Mouse (Mus musculus): ENCODE data around the gene Amy2a5. TPM values are rescaled to one million over a fixed set of nuclear protein-coding genes. Genes with fewer than 3 reads are reported as not detected.
"Not testable (repeated sequence)": the region's sequence is repeated elsewhere in the genome, so short reads cannot be mapped to it uniquely, and the experiment has no call there.

Gene Amy2a5
- 169 and 311 TPM in 2 replicates for polyA plus RNA-seq (2012; rRNA removed)

GRCm38 (mm10) chr3:113258737-113259136 is at the start of gene Amy2a5:
Gene Amy2a5, minus strand, starts transcription at chr3:113258837.
- H3K4me1 ChIP-seq (ENCODE audit: control insufficient read depth, insufficient read depth, insufficient read length); H3K4me3 ChIP-seq (ENCODE audit: extremely low read depth, insufficient read depth, insufficient read length); H3K27me3 ChIP-seq (ENCODE audit: control insufficient read depth, insufficient read depth, low read length); H3K27ac ChIP-seq (ENCODE audit: insufficient read depth, low read length); H3K36me3 ChIP-seq (ENCODE audit: control insufficient read depth, insufficient read depth, low read length); DNase-seq (ENCODE audit: low read depth in 1 of 2, low spot score in 2 of 2): not testable (repeated sequence)
- no CpG with 5 or more reads among the region's 4 CpGs for WGBS

- H3K4me3 ChIP-seq (ENCODE audit: extremely low read depth, insufficient read depth, insufficient read length); H3K4me1 ChIP-seq (ENCODE audit: control insufficient read depth, insufficient read depth, insufficient read length); H3K27me3 ChIP-seq (ENCODE audit: control insufficient read depth, insufficient read depth, low read length); DNase-seq (ENCODE audit: low read depth in 1 of 2, low spot score in 2 of 2); H3K27ac ChIP-seq (ENCODE audit: insufficient read depth, low read length); H3K36me3 ChIP-seq (ENCODE audit: control insufficient read depth, insufficient read depth, low read length): not testable (repeated sequence)
- no CpG with 5 or more reads among the region's 4 CpGs for WGBS
Observed at GRCm38 (mm10) chr3:113291349-113291748, 32.7 kb upstream of the Amy2a5 start, which contains the start of gene Amy2a4. Gene Amy2a4, minus strand, starts transcription at chr3:113291449.

GRCm38 (mm10) chr3:113280285-113280684 is 21.6 kb upstream of the Amy2a5 start:
- H3K27me3 ChIP-seq (ENCODE audit: control insufficient read depth, insufficient read depth, low read length); H3K36me3 ChIP-seq (ENCODE audit: control insufficient read depth, insufficient read depth, low read length); H3K4me3 ChIP-seq (ENCODE audit: extremely low read depth, insufficient read depth, insufficient read length); H3K27ac ChIP-seq (ENCODE audit: insufficient read depth, low read length); H3K4me1 ChIP-seq (ENCODE audit: control insufficient read depth, insufficient read depth, insufficient read length); DNase-seq (ENCODE audit: low read depth in 1 of 2, low spot score in 2 of 2): not testable (repeated sequence)

- not testable (repeated sequence) for H3K27me3 ChIP-seq (ENCODE audit: control insufficient read depth, insufficient read depth, low read length); H3K27ac ChIP-seq (ENCODE audit: insufficient read depth, low read length); H3K36me3 ChIP-seq (ENCODE audit: control insufficient read depth, insufficient read depth, low read length); H3K4me1 ChIP-seq (ENCODE audit: control insufficient read depth, insufficient read depth, insufficient read length); DNase-seq (ENCODE audit: low read depth in 1 of 2, low spot score in 2 of 2); H3K4me3 ChIP-seq (ENCODE audit: extremely low read depth, insufficient read depth, insufficient read length)
Observed at GRCm38 (mm10) chr3:113279586-113279985, 20.9 kb upstream of the Amy2a5 start.

- H3K4me3 ChIP-seq (ENCODE audit: extremely low read depth, insufficient read depth, insufficient read length): no peak overlapping the region
- H3K36me3 ChIP-seq (ENCODE audit: control insufficient read depth, insufficient read depth, low read length): no peaks in the 10 kb centered on the region
- WGBS: 95% methylated on average over 1 of the region's 1 CpGs
- H3K27me3 ChIP-seq (ENCODE audit: control insufficient read depth, insufficient read depth, low read length): no peaks in the 10 kb centered on the region
- TF ChIP-seq POLR2A (IDR thresholded peaks at IDR 0.05; ENCODE audit: low read depth, low read length) (no peak), CTCF (IDR thresholded peaks at IDR 0.05; ENCODE audit: extremely low read depth, insufficient read depth, insufficient read length, insufficient replicate concordance) (no peak)
- no peak for DNase-seq (ENCODE audit: low read depth in 1 of 2, low spot score in 2 of 2)
- no peak overlapping the region for H3K27ac ChIP-seq (ENCODE audit: insufficient read depth, low read length)
- H3K4me1 ChIP-seq (ENCODE audit: control insufficient read depth, insufficient read depth, insufficient read length): no peaks in the 10 kb centered on the region
Observed at GRCm38 (mm10) chr3:113227115-113227514, 31.5 kb downstream of the Amy2a5 start.

Other genes with a start within 250 kb of the Amy2a5 start
- gene Amy2a4, start 32.6 kb upstream of the Amy2a5 start, polyA plus RNA-seq (2012; rRNA removed): 218 and 339 TPM in 2 replicates
- 218 and 339 TPM in 2 replicates for gene Amy2a3, start 65.2 kb upstream of the Amy2a5 start, polyA plus RNA-seq (2012; rRNA removed)
- gene Amy2a2, start 97.8 kb upstream of the Amy2a5 start, polyA plus RNA-seq (2012; rRNA removed): 218 and 339 TPM in 2 replicates

All from spleen, adult 2 months (tissue).